Mouse (Mus musculus) stomach, embryonic 15.5 days (tissue): Measurements from ENCODE around the gene Phactr2. TPM values are rescaled to one million over a fixed set of nuclear protein-coding genes. Genes with fewer than 3 reads are reported as not detected.
A peak's percentile ranks its signal among the peaks of the same experiment; 100 is the strongest.

Experiments
- ATAC-seq: fragments of 200-750 bp; cut with Nextera tagmentation; 2 replicates; pipeline ENCODE4 v1.8.0; 2017; ENCODE audit warnings: low read depth, moderate number of reproducible peaks, moderate TSS enrichment; ENCODE audit not compliant: insufficient read depth, low FRiP score
- H3K27ac ChIP-seq: fragments of 300-500 bp; sonication (generic); 2 replicates; pipeline ENCODE4 v1.5.1; 2015; ENCODE audit warnings: mild to moderate bottlenecking, inconsistent platforms
- H3K27me3 ChIP-seq: fragments of 300-500 bp; sonication (generic); replicated peaks from 2 replicates; pipeline ENCODE4 v1.6.1; 2015; ENCODE audit warnings: inconsistent platforms
- H3K36me3 ChIP-seq: fragments of 300-500 bp; sonication (generic); 2 replicates; pipeline ENCODE4 v1.6.1; 2015; ENCODE audit warnings: inconsistent platforms
- H3K4me1 ChIP-seq: fragments of 300-500 bp; sonication (generic); 2 replicates; pipeline ENCODE4 v1.6.1; 2015; ENCODE audit warnings: inconsistent platforms
- H3K4me2 ChIP-seq: fragments of 300-500 bp; sonication (generic); 2 replicates; pipeline ENCODE4 v1.6.1; 2015; ENCODE audit warnings: mild to moderate bottlenecking, inconsistent platforms
- H3K4me3 ChIP-seq: fragments of 300-500 bp; sonication (generic); replicated peaks from 2 replicates; pipeline ENCODE4 v1.5.1; 2015; ENCODE audit warnings: inconsistent platforms
- H3K9ac ChIP-seq: fragments of 300-500 bp; sonication (generic); 2 replicates; pipeline ENCODE4 v1.6.1; 2015; ENCODE audit warnings: inconsistent platforms
- H3K9me3 ChIP-seq: fragments of 300-500 bp; sonication (generic); 2 replicates; pipeline ENCODE4 v1.6.1; 2016; ENCODE audit warnings: inconsistent platforms
- WGBS: fragments of 180-500 bp; shearing (Covaris S2); methylation state at CpG from one replicate; pipeline ENCODE4 v1.1.7; 2015; 5-methylcytosine and 5-hydroxymethylcytosine counted together
- polyA plus RNA-seq: library from polyadenylated mRNA; unstranded; fragments of >200 nt; fragmentation: Nextera tagmentation; extraction: Ambion mirVana; gene quantifications from 2 replicates; pipeline ENCODE4 v1.2.1, GENCODE M21; 2015

Phactr2 gene
- polyA plus RNA-seq, 1 experiment from 2014 or later = 29.4 TPM

GRCm38 (mm10) chr10:13425198-13425597, 49.0 kb downstream of the Phactr2 start:
- WGBS = 81% methylated on average over 9 of the region's 9 CpGs
- no peaks in the 10 kb centered on the region for H3K36me3 ChIP-seq
- no peak for ATAC-seq
- H3K4me1 ChIP-seq = 0 out of 2 replicates have a peak, but pooled peaks cover 3% of the 10 kb centered on the region
- H3K27ac ChIP-seq = no peak overlapping the region
- no peak overlapping the region for H3K9ac ChIP-seq
- no peak overlapping the region for H3K4me3 ChIP-seq
- no peak overlapping the region for H3K4me2 ChIP-seq
- H3K27me3 ChIP-seq = no peaks in the 10 kb centered on the region
- H3K9me3 ChIP-seq = no peaks in the 10 kb centered on the region

- H3K4me3 ChIP-seq = no peak overlapping the region
- H3K9ac ChIP-seq = no peak overlapping the region
- no peaks in the 10 kb centered on the region for H3K27me3 ChIP-seq
- no peak overlapping the region for H3K4me2 ChIP-seq
- no peaks in the 10 kb centered on the region for H3K9me3 ChIP-seq
- ATAC-seq = no peak
- H3K4me1 ChIP-seq = 0 out of 2 replicates have a peak, but pooled peaks cover 3% of the 10 kb centered on the region
- WGBS = 62% methylated on average over 17 of the region's 17 CpGs
- H3K27ac ChIP-seq = no peak overlapping the region
- no peaks in the 10 kb centered on the region for H3K36me3 ChIP-seq
Measured at GRCm38 (mm10) chr10:13424508-13424907, 49.7 kb downstream of the Phactr2 start.

- H3K4me2 ChIP-seq = no peak overlapping the region
- WGBS = 79% methylated on average over 10 of the region's 10 CpGs
- H3K4me3 ChIP-seq = no peak overlapping the region
- H3K27me3 ChIP-seq = no peaks in the 10 kb centered on the region
- no peaks in the 10 kb centered on the region for H3K9me3 ChIP-seq
- H3K36me3 ChIP-seq = no peaks in the 10 kb centered on the region
- no peak overlapping the region for H3K9ac ChIP-seq
- H3K4me1 ChIP-seq = 0 out of 2 replicates have a peak, but pooled peaks cover 3% of the 10 kb centered on the region
- H3K27ac ChIP-seq = no peak overlapping the region
- ATAC-seq = no peak
Measured at GRCm38 (mm10) chr10:13424015-13424414, 50.2 kb downstream of the Phactr2 start.

GRCm38 (mm10) chr10:13422121-13422520, 52.1 kb downstream of the Phactr2 start:
- Histone ChIP-seq H3K4me2 (no peak overlapping the region), H3K36me3 (no peaks in the 10 kb centered on the region), H3K9me3 (no peaks in the 10 kb centered on the region), H3K4me3 (no peak overlapping the region), H3K4me1 (no peaks in the 10 kb centered on the region), H3K27me3 (no peaks in the 10 kb centered on the region), H3K27ac (no peak overlapping the region), H3K9ac (no peak overlapping the region)
- no peak for ATAC-seq
- 83% methylated on average over 9 of the region's 9 CpGs for WGBS

DNA sequence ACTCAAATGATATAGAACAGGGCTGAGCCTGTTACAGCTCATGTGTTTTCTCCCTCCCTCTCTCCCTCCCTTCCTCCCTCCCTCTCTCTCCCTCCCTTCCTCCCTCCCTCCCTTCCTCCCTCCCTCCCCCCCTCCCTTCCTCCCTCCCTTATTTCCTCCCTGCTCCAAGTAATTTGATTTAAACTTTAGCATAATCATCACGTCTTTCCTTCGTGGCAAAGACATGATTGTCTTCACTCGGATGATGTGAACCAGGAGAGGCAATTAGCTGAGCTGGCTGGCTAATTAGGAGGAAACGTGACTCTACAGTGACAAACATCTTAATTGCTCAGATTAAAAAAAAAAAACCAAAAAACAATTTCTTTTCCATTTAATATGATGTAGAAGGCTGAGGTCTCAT, 55.0 kb downstream of the Phactr2 start:
- Histone ChIP-seq H3K4me3 (no peak overlapping the region), H3K4me1 (no peaks in the 10 kb centered on the region), H3K9ac (no peak overlapping the region), H3K27ac (no peak overlapping the region), H3K36me3 (no peaks in the 10 kb centered on the region), H3K9me3 (no peaks in the 10 kb centered on the region), H3K27me3 (no peaks in the 10 kb centered on the region), H3K4me2 (no peak overlapping the region)
- 46% methylated on average over 4 of the region's 4 CpGs for WGBS
- ATAC-seq = no peak

GRCm38 (mm10) chr10:13415489-13416104, 58.6 kb downstream of the Phactr2 start:
- Histone ChIP-seq H3K27ac (no peak overlapping the region), H3K4me2 (no peak overlapping the region), H3K27me3 (no peaks in the 10 kb centered on the region), H3K4me3 (no peak overlapping the region), H3K4me1 (0 out of 2 replicates have a peak, but pooled peaks cover 4% of the 10 kb centered on the region), H3K9me3 (no peaks in the 10 kb centered on the region), H3K9ac (no peak overlapping the region), H3K36me3 (no peaks in the 10 kb centered on the region)
- no peak for ATAC-seq
- WGBS = 68% methylated on average over 8 of the region's 8 CpGs

DNA sequence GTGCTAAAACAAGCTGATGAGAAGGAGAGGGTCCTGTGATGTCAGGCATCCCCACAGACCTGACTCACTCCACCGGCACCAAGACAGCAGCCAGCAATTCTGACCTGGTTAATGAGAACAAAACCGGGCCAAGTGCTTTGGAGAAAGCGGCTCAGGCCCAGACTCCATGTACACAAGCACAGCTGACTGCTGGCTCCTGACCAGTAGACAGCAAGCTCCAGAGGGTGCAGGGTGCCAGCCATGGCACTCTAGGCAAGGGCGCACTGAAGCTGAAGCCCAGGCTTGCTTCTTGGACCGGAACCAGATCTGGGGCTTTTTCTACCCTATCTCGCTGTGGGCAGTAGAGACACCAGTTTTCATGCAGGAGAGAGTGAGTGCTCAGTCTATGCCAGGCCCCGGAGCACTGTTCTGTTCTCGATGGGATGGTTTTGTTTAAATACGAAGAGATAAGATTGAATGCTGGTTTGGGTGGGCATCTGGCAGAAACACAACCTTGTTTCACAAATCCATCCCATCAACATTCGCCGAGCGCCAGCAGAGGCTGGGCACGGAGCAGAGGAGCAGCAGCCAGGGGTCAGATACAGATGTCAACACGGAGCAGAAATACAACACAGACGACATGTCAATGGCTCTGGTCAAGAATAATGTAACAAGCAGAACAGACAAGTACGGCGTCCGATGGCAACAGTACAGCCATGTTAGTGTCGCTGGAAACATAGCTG, 61.8 kb downstream of the Phactr2 start:
- 80% methylated on average over 19 of the region's 19 CpGs for WGBS
- ATAC-seq = no peak
- H3K27ac ChIP-seq = 0 out of 2 replicates have a peak overlapping the region, but pooled peaks have one; percentile 11

DNA sequence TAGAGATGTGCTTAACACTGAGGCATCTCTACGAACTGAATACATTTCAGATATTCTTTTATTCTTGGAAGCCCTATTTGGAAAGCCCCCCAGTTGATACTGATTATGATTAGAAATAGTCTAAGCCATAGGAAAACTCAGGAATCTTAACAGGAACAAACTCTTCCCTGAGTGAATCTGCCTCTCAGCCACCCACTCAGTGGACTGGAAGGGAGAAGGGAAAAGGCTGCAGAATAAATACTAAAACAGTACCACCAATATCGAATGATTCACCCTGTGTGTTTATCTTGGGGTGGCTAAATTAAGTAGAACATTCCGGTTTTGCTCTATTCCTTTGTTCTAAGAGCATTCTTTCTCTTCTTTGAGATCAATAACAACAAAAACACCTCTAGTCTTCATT, 63.2 kb downstream of the Phactr2 start:
- Histone ChIP-seq H3K36me3 (no peaks in the 10 kb centered on the region), H3K9me3 (no peaks in the 10 kb centered on the region), H3K27ac (no peak overlapping the region), H3K4me2 (no peak overlapping the region), H3K4me3 (no peak overlapping the region), H3K27me3 (no peaks in the 10 kb centered on the region), H3K9ac (no peak overlapping the region), H3K4me1 (0 out of 2 replicates have a peak, but pooled peaks cover 4% of the 10 kb centered on the region)
- 78% methylated on average over 3 of the region's 3 CpGs for WGBS
- no peak for ATAC-seq

More for the DNA sequence above, 61.8 kb downstream of the Phactr2 start:
- H3K9me3 ChIP-seq = no peaks in the 10 kb centered on the region
- no peak overlapping the region for H3K9ac ChIP-seq
- H3K27me3 ChIP-seq = no peaks in the 10 kb centered on the region
- 0 out of 2 replicates have a peak, but pooled peaks cover 4% of the 10 kb centered on the region for H3K4me1 ChIP-seq
- H3K4me3 ChIP-seq = no peak overlapping the region
- no peaks in the 10 kb centered on the region for H3K36me3 ChIP-seq
- H3K4me2 ChIP-seq = no peak overlapping the region

DNA sequence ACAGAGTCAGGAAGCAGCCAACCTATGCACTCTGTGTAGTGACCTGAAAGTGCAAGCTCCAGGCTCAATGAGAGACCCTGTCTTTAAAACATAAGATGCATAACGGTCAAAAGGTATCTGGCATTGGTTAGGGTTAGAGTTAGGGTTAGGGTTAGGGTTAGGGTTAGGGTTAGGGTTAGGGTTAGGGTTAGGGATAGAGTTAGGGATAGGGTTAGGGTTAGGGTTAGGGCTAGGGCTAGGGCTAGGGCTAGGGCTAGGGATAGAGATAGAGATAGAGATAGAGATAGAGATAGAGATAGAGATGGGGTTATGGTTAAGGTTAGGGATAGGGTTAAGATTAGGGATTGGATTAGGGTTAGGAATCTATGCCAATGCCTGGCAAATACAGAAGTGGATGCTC, 72.2 kb downstream of the Phactr2 start:
- 83% methylated on average over 1 of the region's 1 CpGs for WGBS
- ATAC-seq = no peak

DNA sequence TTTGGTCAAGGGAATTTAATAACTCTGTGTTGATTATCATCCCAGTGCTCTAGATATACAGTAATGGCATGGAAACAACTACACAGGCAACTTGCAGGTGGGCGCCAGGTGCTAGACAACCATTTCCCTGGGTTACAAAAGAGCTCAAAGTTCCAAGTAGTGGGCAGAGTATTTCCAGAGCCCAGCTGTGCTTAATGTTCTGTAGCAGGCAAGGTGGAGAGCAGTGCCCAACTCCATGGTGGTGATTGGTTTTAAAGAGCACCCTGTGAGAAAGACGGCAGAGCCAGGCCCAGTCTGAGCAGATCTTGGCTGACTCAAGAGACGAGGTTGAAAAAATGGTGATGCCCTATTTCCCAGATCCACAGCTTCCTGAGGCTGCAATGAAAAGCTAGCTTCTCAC, 78.5 kb downstream of the Phactr2 start:
- Histone ChIP-seq H3K9ac (no peak overlapping the region), H3K4me3 (no peak overlapping the region), H3K27ac (no peak overlapping the region), H3K27me3 (no peaks in the 10 kb centered on the region), H3K9me3 (no peaks in the 10 kb centered on the region), H3K36me3 (no peaks in the 10 kb centered on the region), H3K4me2 (no peak overlapping the region), H3K4me1 (no peaks in the 10 kb centered on the region)
- WGBS = 88% methylated on average over 3 of the region's 3 CpGs
- no peak for ATAC-seq

More for the DNA sequence above, 72.2 kb downstream of the Phactr2 start:
- Histone ChIP-seq H3K36me3 (no peaks in the 10 kb centered on the region), H3K9ac (no peak overlapping the region), H3K9me3 (no peaks in the 10 kb centered on the region), H3K27me3 (no peaks in the 10 kb centered on the region), H3K27ac (no peak overlapping the region), H3K4me2 (no peak overlapping the region), H3K4me3 (no peak overlapping the region), H3K4me1 (no peaks in the 10 kb centered on the region)

DNA sequence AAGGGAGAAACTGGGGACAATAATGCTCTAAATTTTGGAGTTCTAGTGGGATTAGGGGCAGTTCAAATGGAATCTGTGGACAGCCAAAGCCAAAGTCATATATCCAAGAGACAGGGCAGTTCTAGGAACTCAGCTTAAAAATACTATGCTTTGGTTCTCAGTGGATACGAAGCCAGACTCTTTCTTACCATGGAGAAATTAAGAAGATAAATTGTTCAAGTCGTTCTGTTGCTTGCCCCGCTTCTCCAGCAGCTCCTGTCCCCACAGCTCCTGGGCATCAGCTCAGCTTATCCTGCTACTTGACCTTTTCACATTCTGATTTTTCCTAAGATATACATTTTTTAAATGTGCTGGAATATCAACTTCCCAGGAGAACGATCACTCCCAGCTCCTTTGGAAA, 80.2 kb downstream of the Phactr2 start:
- Histone ChIP-seq H3K4me2 (no peak overlapping the region), H3K27ac (peak overlapping the region; percentile 46; the same call in 1 of the 2 replicates), H3K4me3 (no peak overlapping the region), H3K9ac (no peak overlapping the region), H3K4me1 (no peaks in the 10 kb centered on the region), H3K36me3 (no peaks in the 10 kb centered on the region), H3K27me3 (no peaks in the 10 kb centered on the region), H3K9me3 (no peaks in the 10 kb centered on the region)
- ATAC-seq = no peak
- WGBS = 46% methylated on average over 4 of the region's 4 CpGs
